Mouse (Mus musculus): ENCODE data around the gene Gpr176. TPM values are rescaled to one million over a fixed set of nuclear protein-coding genes. Genes with fewer than 3 reads are reported as not detected.

Gene Gpr176
- polyA plus RNA-seq, 1 experiment from 2014 or later, result 1.3 TPM

GRCm38 (mm10) chr2:118282467-118282866, 90.8 kb downstream of the Gpr176 start:
- Histone ChIP-seq H3K9me3 (ENCODE audit: control insufficient read depth, low read length) (no peaks in the 10 kb centered on the region), H3K27me3 (replicated peaks; ENCODE audit: control insufficient read depth, insufficient read depth, low read length) (no peaks in the 10 kb centered on the region), H3K4me3 (ENCODE audit: low read depth, low read length) (no peak overlapping the region), H3K36me3 (ENCODE audit: control insufficient read depth, insufficient read depth, low read length) (no peaks in the 10 kb centered on the region), H3K4me1 (replicated peaks; ENCODE audit: control insufficient read depth, insufficient read depth, low read length) (no peaks in the 10 kb centered on the region), H3K27ac (ENCODE audit: low read depth, low read length) (no peak overlapping the region), H3K4me2 (no peak overlapping the region), H3K9ac (ENCODE audit: low read depth, low read length) (no peak overlapping the region)
- DNase-seq (ENCODE audit: low spot score) (no peak), ATAC-seq (replicated peaks; ENCODE audit: low FRiP score) (no peak)
- WGBS, result 75% methylated on average over 3 of the region's 3 CpGs

DNA sequence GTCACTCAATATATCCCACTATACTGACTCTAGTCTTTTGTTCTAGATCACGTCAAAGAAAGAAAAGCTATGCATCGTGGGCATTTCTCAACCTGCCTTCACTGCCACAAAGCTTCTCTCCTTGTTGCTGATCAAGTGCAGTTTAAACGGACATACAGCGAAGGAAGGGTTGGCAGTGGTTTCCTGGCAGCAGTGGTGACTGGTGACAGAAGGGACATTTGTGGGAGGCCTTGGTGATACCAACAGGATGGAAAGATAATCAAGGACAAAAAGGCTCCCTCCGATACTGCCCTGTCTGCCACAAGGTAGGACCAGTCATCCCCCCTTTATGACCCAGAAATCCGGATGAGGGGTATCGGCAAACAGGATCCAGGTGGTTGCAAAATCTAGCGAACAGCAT, 95.0 kb downstream of the Gpr176 start:
- Histone ChIP-seq H3K27me3 (replicated peaks; ENCODE audit: control insufficient read depth, insufficient read depth, low read length) (no peaks in the 10 kb centered on the region), H3K4me1 (replicated peaks; ENCODE audit: control insufficient read depth, insufficient read depth, low read length) (no peaks in the 10 kb centered on the region), H3K27ac (ENCODE audit: low read depth, low read length) (no peak overlapping the region), H3K9me3 (ENCODE audit: control insufficient read depth, low read length) (no peaks in the 10 kb centered on the region), H3K36me3 (ENCODE audit: control insufficient read depth, insufficient read depth, low read length) (no peaks in the 10 kb centered on the region), H3K4me3 (ENCODE audit: low read depth, low read length) (no peak overlapping the region), H3K9ac (ENCODE audit: low read depth, low read length) (no peak overlapping the region), H3K4me2 (no peak overlapping the region)
- ATAC-seq (replicated peaks; ENCODE audit: low FRiP score) (no peak), DNase-seq (ENCODE audit: low spot score) (no peak)
- WGBS, result 86% methylated on average over 8 of the region's 8 CpGs

GRCm38 (mm10) chr2:118271606-118272005, 101.6 kb downstream of the Gpr176 start:
- H3K4me1 ChIP-seq (replicated peaks; ENCODE audit: control insufficient read depth, insufficient read depth, low read length), result no peaks in the 10 kb centered on the region
- no peak overlapping the region for H3K27ac ChIP-seq (ENCODE audit: low read depth, low read length)
- no peak overlapping the region for H3K4me3 ChIP-seq (ENCODE audit: low read depth, low read length)
- H3K36me3 ChIP-seq (ENCODE audit: control insufficient read depth, insufficient read depth, low read length), result no peaks in the 10 kb centered on the region
- H3K9ac ChIP-seq (ENCODE audit: low read depth, low read length), result no peak overlapping the region
- ATAC-seq (replicated peaks; ENCODE audit: low FRiP score) (no peak), DNase-seq (ENCODE audit: low spot score) (no peak)
- H3K9me3 ChIP-seq (ENCODE audit: control insufficient read depth, low read length), result no peaks in the 10 kb centered on the region
- H3K4me2 ChIP-seq, result no peak overlapping the region
- no peaks in the 10 kb centered on the region for H3K27me3 ChIP-seq (replicated peaks; ENCODE audit: control insufficient read depth, insufficient read depth, low read length)
- 88% methylated on average over 10 of the region's 10 CpGs for WGBS

GRCm38 (mm10) chr2:118270213-118270612, 103.0 kb downstream of the Gpr176 start:
- H3K4me1 ChIP-seq (replicated peaks; ENCODE audit: control insufficient read depth, insufficient read depth, low read length), result no peaks in the 10 kb centered on the region
- no peaks in the 10 kb centered on the region for H3K36me3 ChIP-seq (ENCODE audit: control insufficient read depth, insufficient read depth, low read length)
- no peak overlapping the region for H3K9ac ChIP-seq (ENCODE audit: low read depth, low read length)
- no peak for ATAC-seq (replicated peaks; ENCODE audit: low FRiP score)
- H3K4me3 ChIP-seq (ENCODE audit: low read depth, low read length), result no peak overlapping the region
- no peak overlapping the region for H3K27ac ChIP-seq (ENCODE audit: low read depth, low read length)
- no peak overlapping the region for H3K4me2 ChIP-seq
- DNase-seq (ENCODE audit: low spot score), result no peak
- WGBS, result 87% methylated on average over 14 of the region's 14 CpGs
- no peaks in the 10 kb centered on the region for H3K27me3 ChIP-seq (replicated peaks; ENCODE audit: control insufficient read depth, insufficient read depth, low read length)
- no peaks in the 10 kb centered on the region for H3K9me3 ChIP-seq (ENCODE audit: control insufficient read depth, low read length)

DNA sequence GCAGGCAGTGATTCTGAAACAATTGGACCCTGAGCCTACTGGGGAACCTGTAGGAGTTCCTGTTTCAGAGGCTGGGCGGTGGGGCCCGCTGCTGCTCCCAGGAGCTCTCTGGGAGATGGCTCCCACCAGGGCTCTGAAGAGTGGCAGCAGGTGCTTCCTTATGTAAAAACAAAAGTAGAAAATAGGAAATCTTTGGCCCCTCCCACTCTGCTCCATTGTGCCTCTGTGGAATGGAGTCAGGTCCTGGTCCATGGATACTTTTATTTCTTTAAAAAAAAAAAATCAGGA, 109.4 kb downstream of the Gpr176 start:
- no peaks in the 10 kb centered on the region for H3K4me1 ChIP-seq (replicated peaks; ENCODE audit: control insufficient read depth, insufficient read depth, low read length)
- no peaks in the 10 kb centered on the region for H3K9me3 ChIP-seq (ENCODE audit: control insufficient read depth, low read length)
- H3K36me3 ChIP-seq (ENCODE audit: control insufficient read depth, insufficient read depth, low read length), result no peaks in the 10 kb centered on the region
- 25% methylated on average over 2 of the region's 2 CpGs for WGBS
- no peak for DNase-seq (ENCODE audit: low spot score)
- H3K4me3 ChIP-seq (ENCODE audit: low read depth, low read length), result no peak overlapping the region
- H3K27ac ChIP-seq (ENCODE audit: low read depth, low read length), result no peak overlapping the region
- 0 out of 2 replicates have a peak, but pooled peaks cover 3% of the 10 kb centered on the region for H3K27me3 ChIP-seq (replicated peaks; ENCODE audit: control insufficient read depth, insufficient read depth, low read length)
- no peak for ATAC-seq (replicated peaks; ENCODE audit: low FRiP score)
- no peak overlapping the region for H3K4me2 ChIP-seq
- no peak overlapping the region for H3K9ac ChIP-seq (ENCODE audit: low read depth, low read length)

DNA sequence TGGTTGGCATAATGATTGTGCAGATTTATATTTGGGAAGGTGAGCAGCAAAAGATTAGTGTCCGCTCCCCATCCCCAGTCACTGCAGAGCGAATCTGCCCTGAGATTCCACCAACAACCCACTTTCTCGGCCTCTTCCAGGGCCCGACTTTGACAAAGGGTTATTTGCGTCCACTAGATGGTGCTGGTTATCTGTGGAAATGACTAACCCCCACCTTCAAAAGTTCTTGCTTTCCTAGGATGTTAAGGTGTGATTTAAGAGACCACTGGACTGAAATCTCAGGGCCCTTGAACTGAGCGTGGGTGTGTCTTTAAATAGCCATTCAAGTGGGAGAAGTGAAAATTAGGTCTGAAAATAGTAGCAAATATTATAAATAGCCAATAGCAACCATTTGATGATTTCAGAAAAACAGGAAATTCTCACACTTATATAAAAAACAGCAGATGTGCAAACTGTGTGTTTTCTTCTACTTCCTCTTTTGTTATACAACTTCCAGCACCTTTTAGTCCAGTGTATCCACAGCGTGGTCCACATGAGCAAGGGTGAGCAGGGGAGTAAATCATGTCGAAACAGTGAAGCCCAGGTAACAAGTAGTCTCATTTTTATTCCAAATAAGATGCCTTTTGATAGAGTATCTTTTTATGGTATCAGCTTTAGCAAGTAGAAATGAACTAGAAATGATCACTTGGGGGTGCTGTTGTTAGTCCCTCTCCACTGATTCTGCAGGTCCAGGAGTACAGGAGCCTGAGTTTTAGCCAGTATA, 109.9 kb downstream of the Gpr176 start:
- 17% methylated on average over 8 of the region's 8 CpGs for WGBS
- H3K4me2 ChIP-seq, result no peak overlapping the region
- no peak overlapping the region for H3K4me3 ChIP-seq (ENCODE audit: low read depth, low read length)
- H3K27me3 ChIP-seq (replicated peaks; ENCODE audit: control insufficient read depth, insufficient read depth, low read length), result 0 out of 2 replicates have a peak, but pooled peaks cover 3% of the 10 kb centered on the region
- no peaks in the 10 kb centered on the region for H3K36me3 ChIP-seq (ENCODE audit: control insufficient read depth, insufficient read depth, low read length)
- ATAC-seq (replicated peaks; ENCODE audit: low FRiP score) (no peak), DNase-seq (ENCODE audit: low spot score) (no peak)
- H3K9ac ChIP-seq (ENCODE audit: low read depth, low read length), result no peak overlapping the region
- no peak overlapping the region for H3K27ac ChIP-seq (ENCODE audit: low read depth, low read length)
- H3K9me3 ChIP-seq (ENCODE audit: control insufficient read depth, low read length), result no peaks in the 10 kb centered on the region
- no peaks in the 10 kb centered on the region for H3K4me1 ChIP-seq (replicated peaks; ENCODE audit: control insufficient read depth, insufficient read depth, low read length)

- Histone ChIP-seq H3K9ac (ENCODE audit: low read depth, low read length) (no peak overlapping the region), H3K9me3 (ENCODE audit: control insufficient read depth, low read length) (no peaks in the 10 kb centered on the region), H3K27me3 (replicated peaks; ENCODE audit: control insufficient read depth, insufficient read depth, low read length) (0 out of 2 replicates have a peak, but pooled peaks cover 3% of the 10 kb centered on the region), H3K36me3 (ENCODE audit: control insufficient read depth, insufficient read depth, low read length) (no peaks in the 10 kb centered on the region), H3K27ac (ENCODE audit: low read depth, low read length) (no peak overlapping the region), H3K4me2 (no peak overlapping the region), H3K4me1 (replicated peaks; ENCODE audit: control insufficient read depth, insufficient read depth, low read length) (no peaks in the 10 kb centered on the region), H3K4me3 (ENCODE audit: low read depth, low read length) (no peak overlapping the region)
- no peak for ATAC-seq (replicated peaks; ENCODE audit: low FRiP score)
- 56% methylated on average over 8 of the region's 8 CpGs for WGBS
- DNase-seq (ENCODE audit: low spot score), result no peak
These were observed 110.5 kb downstream of the Gpr176 start for GRCm38 (mm10) chr2:118262673-118263072.

- no peak overlapping the region for H3K9ac ChIP-seq (ENCODE audit: low read depth, low read length)
- no peak overlapping the region for H3K27ac ChIP-seq (ENCODE audit: low read depth, low read length)
- no peaks in the 10 kb centered on the region for H3K36me3 ChIP-seq (ENCODE audit: control insufficient read depth, insufficient read depth, low read length)
- no peaks in the 10 kb centered on the region for H3K4me1 ChIP-seq (replicated peaks; ENCODE audit: control insufficient read depth, insufficient read depth, low read length)
- no peak overlapping the region for H3K4me2 ChIP-seq
- 0 out of 2 replicates have a peak, but pooled peaks cover 3% of the 10 kb centered on the region for H3K27me3 ChIP-seq (replicated peaks; ENCODE audit: control insufficient read depth, insufficient read depth, low read length)
- ATAC-seq (replicated peaks; ENCODE audit: low FRiP score) (no peak), DNase-seq (ENCODE audit: low spot score) (no peak)
- H3K4me3 ChIP-seq (ENCODE audit: low read depth, low read length), result no peak overlapping the region
- no peaks in the 10 kb centered on the region for H3K9me3 ChIP-seq (ENCODE audit: control insufficient read depth, low read length)
- WGBS, result 69% methylated on average over 5 of the region's 5 CpGs
These were observed 113.5 kb downstream of the Gpr176 start for GRCm38 (mm10) chr2:118259746-118260145.

- Histone ChIP-seq H3K4me3 (ENCODE audit: low read depth, low read length) (peak overlapping the region; percentile 40), H3K9me3 (ENCODE audit: control insufficient read depth, low read length) (no peaks in the 10 kb centered on the region), H3K27me3 (replicated peaks; ENCODE audit: control insufficient read depth, insufficient read depth, low read length) (0 out of 2 replicates have a peak, but pooled peaks cover 3% of the 10 kb centered on the region), H3K4me2 (peak overlapping the region; percentile 56), H3K9ac (ENCODE audit: low read depth, low read length) (no peak overlapping the region), H3K27ac (ENCODE audit: low read depth, low read length) (no peak overlapping the region), H3K4me1 (replicated peaks; ENCODE audit: control insufficient read depth, insufficient read depth, low read length) (no peaks in the 10 kb centered on the region), H3K36me3 (ENCODE audit: control insufficient read depth, insufficient read depth, low read length) (no peaks in the 10 kb centered on the region)
- ATAC-seq (replicated peaks; ENCODE audit: low FRiP score) (no peak), DNase-seq (ENCODE audit: low spot score) (no peak)
- WGBS, result 67% methylated on average over 8 of the region's 8 CpGs
These were observed 116.1 kb downstream of the Gpr176 start for GRCm38 (mm10) chr2:118257094-118257493.
